ENCODE assay signal across 11 mouse cellular contexts in the genomic region with DNA sequence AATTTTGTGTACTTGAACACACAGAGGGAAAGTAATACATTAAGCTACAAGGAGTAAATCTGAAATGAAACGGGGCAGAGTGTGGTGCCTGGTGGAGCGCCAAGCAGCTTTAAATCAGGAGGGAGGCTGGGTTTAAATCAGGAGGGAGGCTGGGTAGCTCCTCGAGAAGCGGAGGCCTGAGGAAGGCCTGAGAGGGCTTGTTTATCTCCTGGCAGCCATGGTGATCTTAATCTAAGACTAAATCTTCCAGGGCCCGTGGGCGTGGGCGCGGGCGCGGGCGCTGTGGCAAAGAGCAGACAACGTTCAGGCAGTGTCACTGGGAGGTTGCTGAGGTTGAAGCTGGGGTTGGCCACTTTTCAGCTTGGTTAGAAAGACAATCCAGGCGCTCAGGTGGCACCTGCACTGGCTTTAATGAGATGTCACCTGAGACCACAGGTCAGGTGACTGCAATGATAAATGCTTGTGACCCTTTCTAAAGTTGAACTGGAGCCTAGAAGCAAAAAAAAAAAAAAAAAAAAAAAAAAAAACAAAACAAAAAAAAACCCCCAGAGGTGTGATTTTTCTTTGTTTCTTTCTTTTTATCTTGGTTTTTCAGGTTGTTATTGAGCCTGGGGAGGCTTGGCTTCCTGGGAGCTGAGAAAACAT. TPM values are rescaled to one million over a fixed set of nuclear protein-coding genes. Genes with fewer than 3 reads are reported as not detected.
DNase-seq lines count a peak whose midpoint lies in the region; ATAC-seq lines count a peak whose summit lies in the region.
"Had no signal": no experiment of that assay in that cellular context is flagged by ENCODE, and none has a peak within 500 bp of the region (broad histone marks: within the 10 kb centered on the region; RNA-seq: fewer than 3 reads in every experiment).

No protein-coding gene starts in this region.

- H3K4me3 ChIP-seq in heart, embryonic 16.5 days (ENCODE audit: low read length), result no peak overlapping the region
- H3K4me3 ChIP-seq in heart, embryonic 10.5 days, result no peak overlapping the region
- H3K4me3 ChIP-seq: limb, embryonic 15.5 days had no signal

- no peak overlapping the region for H3K9ac ChIP-seq in heart, embryonic 16.5 days (ENCODE audit: low read length)
- H3K9ac ChIP-seq: limb, embryonic 15.5 days had no signal

- H3K4me2 ChIP-seq in heart, embryonic 16.5 days (ENCODE audit: low read depth, low read length), result peak overlapping the region; percentile 1; the same call in 1 of the 2 replicates
- H3K4me2 ChIP-seq: limb, embryonic 15.5 days had no signal

- H3K27me3 ChIP-seq in heart, embryonic 16.5 days (ENCODE audit: control insufficient read depth, insufficient read depth, low read length), result no peaks in the 10 kb centered on the region
- H3K27me3 ChIP-seq in heart, embryonic 10.5 days (ENCODE audit: insufficient read depth, poor library complexity, severe bottlenecking), result no peaks in the 10 kb centered on the region
- H3K27me3 ChIP-seq: limb, embryonic 15.5 days had no signal

- H3K27ac ChIP-seq in heart, embryonic 16.5 days (ENCODE audit: low read length), result no peak overlapping the region
- no peak overlapping the region for H3K27ac ChIP-seq in heart, embryonic 10.5 days
- H3K27ac ChIP-seq: limb, embryonic 15.5 days had no signal

- no peaks in the 10 kb centered on the region for H3K9me3 ChIP-seq in heart, embryonic 16.5 days (replicated peaks; ENCODE audit: control insufficient read depth, low read length)
- no peaks in the 10 kb centered on the region for H3K9me3 ChIP-seq in heart, embryonic 10.5 days
- H3K9me3 ChIP-seq: limb, embryonic 15.5 days had no signal

- no peak for DNase-seq in heart, embryonic 10.5 days (ENCODE audit: low spot score)
- DNase-seq in CD4-positive, CD25-positive, alpha-beta regulatory T cell, adult 2 months (ENCODE audit: low read depth, low spot score), result peak; percentile 84
- no peak for DNase-seq in frontal cortex, postnatal 36 days (ENCODE audit: low spot score in 2 of 2)
- DNase-seq in right cerebral cortex, postnatal 4 days, result no peak
- DNase-seq in right cerebral cortex, postnatal 25 days, result no peak
- DNase-seq: cerebellum, postnatal 10 days; kidney, adult 2 months had no signal

- no peaks in the 10 kb centered on the region for H3K36me3 ChIP-seq in heart, embryonic 16.5 days (ENCODE audit: control insufficient read depth, insufficient read depth)
- no peaks in the 10 kb centered on the region for H3K36me3 ChIP-seq in heart, embryonic 10.5 days
- H3K36me3 ChIP-seq: limb, embryonic 15.5 days had no signal

- whole genome bisulfite sequencing in heart, embryonic 16.5 days, result 47% methylated on average over 13 of the region's 13 CpGs
- 61% methylated on average over 13 of the region's 13 CpGs for WGBS in heart, embryonic 10.5 days

- H3K4me1 ChIP-seq in heart, embryonic 16.5 days (ENCODE audit: control insufficient read depth, insufficient read depth, low read length), result peaks cover 2% of the 10 kb centered on the region; the same call in 1 of the 2 replicates
- H3K4me1 ChIP-seq in heart, embryonic 10.5 days, result no peaks in the 10 kb centered on the region; the same call in 1 of the 2 replicates

- no peak for ATAC-seq in heart, embryonic 16.5 days (replicated peaks; ENCODE audit: extremely low read depth, insufficient read depth, low FRiP score)
- ATAC-seq in activated CD4-positive, CD25-positive, alpha-beta regulatory T cell, adult 4 months, result peak; percentile 91
- peak; percentile 58 for ATAC-seq in megakaryocyte-erythroid progenitor cell, adult 5-6 weeks (replicated peaks; ENCODE audit: low FRiP score, low TSS enrichment, poor library complexity, severe bottlenecking)

RNA-seq across cellular contexts. Expression of a gene that starts 22.2 kb away (rescaled TPM):
- polyA plus RNA-seq in heart, embryonic 16.5 days (2015; fragmentation: Nextera tagmentation; extraction: Ambion mirVana), result 2.0 and 2.5 TPM in 2 replicates
- polyA plus RNA-seq in heart, embryonic 10.5 days (2016; fragmentation: Nextera tagmentation; extraction: Ambion mirVana), result 2.7 and 3.2 TPM in 2 replicates
- 1 to 10 TPM; 2.3 to 4.3 TPM for polyA plus RNA-seq in activated CD4-positive, CD25-positive, alpha-beta regulatory T cell, adult 4 months (2017; shearing (Covaris generic))
- 0.37 and 2.0 TPM in 2 replicates for total RNA-seq in megakaryocyte-erythroid progenitor cell, adult 5-6 weeks (2014; fragmentation: Nextera tagmentation)
- total RNA-seq in megakaryocyte-erythroid progenitor cell, adult 5-6 weeks (2017), result 1.6 and 2.9 TPM in 2 replicates

RNA-seq across cellular contexts. Expression of a gene that starts 38.8 kb away (rescaled TPM):
- polyA plus RNA-seq in heart, embryonic 16.5 days (2015; fragmentation: Nextera tagmentation; extraction: Ambion mirVana), result 1.9 and 3.0 TPM in 2 replicates
- 0.75 and 1.1 TPM in 2 replicates for polyA plus RNA-seq in heart, embryonic 10.5 days (2016; fragmentation: Nextera tagmentation; extraction: Ambion mirVana)
- polyA plus RNA-seq in activated CD4-positive, CD25-positive, alpha-beta regulatory T cell, adult 4 months (2017; shearing (Covaris generic)), result 1 to 10 TPM in 1 of 2 experiments, under 1 TPM in 1; 0.65 to 1.3 TPM
- total RNA-seq in megakaryocyte-erythroid progenitor cell, adult 5-6 weeks (2014; fragmentation: Nextera tagmentation), result not detected in 2 replicates
- not detected in 2 replicates for total RNA-seq in megakaryocyte-erythroid progenitor cell, adult 5-6 weeks (2017)
